Mouse (Mus musculus) spleen, adult 2 months (tissue): ENCODE data around the gene Slc38a1.

Experiments
- CTCF ChIP-seq: fragments of 200-500 bp; IDR thresholded peaks from 2 replicates; pipeline ENCODE4 v1.5.1; 2011; ENCODE audit warnings: mild to moderate bottlenecking, inconsistent platforms; ENCODE audit not compliant: insufficient read depth, insufficient read length, insufficient replicate concordance; ENCODE audit errors: extremely low read depth
- POLR2A ChIP-seq: fragments of 200-500 bp; IDR thresholded peaks from 2 replicates; pipeline ENCODE4 v1.6.1; 2011; ENCODE audit warnings: low read depth, low read length, inconsistent platforms

GRCm38 (mm10) chr15:96676518-96676917, 33.8 kb upstream of the Slc38a1 start:
- no peak for TF ChIP-seq POLR2A
- TF ChIP-seq CTCF, result no peak
